Comparison of ENCODE assay signal across 16 mouse cellular contexts in genomic region chr15:32693006-32693405, GRCm38 (mm10).
"Had no signal": no experiment of that assay in that cellular context is flagged by ENCODE, and none has a peak within 500 bp of the region (broad histone marks: within the 10 kb centered on the region; RNA-seq: fewer than 3 reads in every experiment).

No protein-coding gene starts in this region.

- H3K27ac ChIP-seq: limb, embryonic 10.5 days; limb, embryonic 13.5 days; liver, embryonic 12.5 days; liver, embryonic 15.5 days; lung, embryonic 15.5 days; midbrain, embryonic 10.5 days; midbrain, embryonic 13.5 days had no signal

- H3K36me3 ChIP-seq: liver, embryonic 12.5 days; liver, embryonic 15.5 days; lung, embryonic 15.5 days; midbrain, embryonic 10.5 days; midbrain, embryonic 13.5 days had no signal

- H3K27me3 ChIP-seq: limb, embryonic 13.5 days; liver, embryonic 12.5 days; liver, embryonic 15.5 days; lung, embryonic 15.5 days; megakaryocyte, embryonic 14.5 days; midbrain, embryonic 13.5 days had no signal

- H3K4me3 ChIP-seq: layer of hippocampus, adult 2 months; limb, embryonic 10.5 days; limb, embryonic 13.5 days; liver, embryonic 12.5 days; liver, embryonic 15.5 days; lung, embryonic 15.5 days; megakaryocyte, embryonic 14.5 days; midbrain, embryonic 10.5 days; midbrain, embryonic 13.5 days had no signal

- DNase-seq: layer of hippocampus, adult 9-11 months; liver; lung, adult 18-20 months; lung, postnatal 10 days; lung, postnatal 36 days; thymus, adult 18-20 months; thymus, postnatal 36 days had no signal

- H3K4me1 ChIP-seq: limb, embryonic 13.5 days; liver, embryonic 12.5 days; liver, embryonic 15.5 days; lung, embryonic 15.5 days; megakaryocyte, embryonic 14.5 days; midbrain, embryonic 10.5 days; midbrain, embryonic 13.5 days had no signal
